12 mouse cellular contexts compared by ENCODE assay signal in genomic region chr6:88990300-88990685, GRCm38 (mm10).
DNase-seq lines count a peak whose midpoint lies in the region; ATAC-seq lines count a peak whose summit lies in the region.
"Had no signal": no experiment of that assay in that cellular context is flagged by ENCODE, and none has a peak within 500 bp of the region (broad histone marks: within the 10 kb centered on the region; RNA-seq: fewer than 3 reads in every experiment).

No protein-coding gene starts in this region.

- H3K27me3 ChIP-seq in heart, embryonic 16.5 days (ENCODE audit: control insufficient read depth, insufficient read depth, low read length): no peaks in the 10 kb centered on the region
- H3K27me3 ChIP-seq: forebrain, embryonic 15.5 days had no signal

- no peak overlapping the region for H3K9ac ChIP-seq in heart, embryonic 16.5 days (ENCODE audit: low read length)
- H3K9ac ChIP-seq: forebrain, embryonic 15.5 days had no signal

- H3K4me2 ChIP-seq in heart, embryonic 16.5 days (ENCODE audit: low read depth, low read length): no peak overlapping the region
- H3K4me2 ChIP-seq: forebrain, embryonic 15.5 days had no signal

- no peak overlapping the region for H3K27ac ChIP-seq in heart, embryonic 16.5 days (ENCODE audit: low read length)
- H3K27ac ChIP-seq: forebrain, embryonic 15.5 days had no signal

- no peak overlapping the region for H3K4me3 ChIP-seq in heart, embryonic 16.5 days (ENCODE audit: low read length)
- H3K4me3 ChIP-seq: forebrain, embryonic 15.5 days had no signal

- intact Hi-C loops in gastrocnemius, postnatal 14 days (cut with DNase I; ENCODE audit: low total_unique reads): no loop called here

- H3K36me3 ChIP-seq in heart, embryonic 16.5 days (ENCODE audit: control insufficient read depth, insufficient read depth): no peaks in the 10 kb centered on the region
- H3K36me3 ChIP-seq: forebrain, embryonic 15.5 days had no signal

- H3K9me3 ChIP-seq in heart, embryonic 16.5 days (replicated peaks; ENCODE audit: control insufficient read depth, low read length): no peaks in the 10 kb centered on the region
- H3K9me3 ChIP-seq: forebrain, embryonic 15.5 days had no signal

- ATAC-seq in heart, embryonic 16.5 days (replicated peaks; ENCODE audit: extremely low read depth, insufficient read depth, low FRiP score): peak; percentile 23; the same call in 1 of the 2 replicates
- ATAC-seq: forebrain, embryonic 15.5 days; intestine, embryonic 16.5 days had no signal

- 8% methylated on average over 1 of the region's 1 CpGs for WGBS in heart, embryonic 16.5 days

- DNase-seq in gastrocnemius, postnatal 14 days: peak; percentile 27
- no peak for DNase-seq in gastrocnemius, adult 8-10 months (ENCODE audit: low spot score in 2 of 2)
- peak; percentile 21 for DNase-seq in MN1 (ENCODE audit: low spot score)
- peak; percentile 23 for DNase-seq in lung, postnatal 25 days (ENCODE audit: low spot score)
- no peak for DNase-seq in testis, postnatal 10 days (ENCODE audit: low spot score)
- DNase-seq in cerebellum, adult 11 months: no peak
- DNase-seq in ovary, postnatal 10 days (ENCODE audit: low spot score): no peak
- DNase-seq: embryo, embryonic 11 days; layer of hippocampus, adult 9-11 months had no signal

- no peaks in the 10 kb centered on the region for H3K4me1 ChIP-seq in heart, embryonic 16.5 days (ENCODE audit: control insufficient read depth, insufficient read depth, low read length)
- H3K4me1 ChIP-seq: forebrain, embryonic 15.5 days had no signal

Comparison
In these comparisons a context has a peak if more than half of its experiments do, and no peak if none do; other contexts are left out.
1. DNase-seq: peak in gastrocnemius, postnatal 14 days (single experiment), MN1 (single experiment) and lung, postnatal 25 days (single experiment); none in gastrocnemius, adult 8-10 months (0 of 2), testis, postnatal 10 days (single experiment), cerebellum, adult 11 months (single experiment) and ovary, postnatal 10 days (single experiment).